Mouse (Mus musculus) midbrain, embryonic 16.5 days (tissue): ENCODE measurements at regions not wholly inside any gene's neighbourhood (a gene's known extent, or its start where the extent isn't known, plus 50 kb on each side); places are given as distances from the start of the nearest gene placed in this dataset.
A peak's percentile ranks its signal among the peaks of the same experiment; 100 is the strongest.

Experiments
- ATAC-seq: fragments of 200-750 bp; cut with Nextera tagmentation; 2 replicates; pipeline ENCODE4 v1.8.0; 2017; ENCODE audit warnings: moderate TSS enrichment
- H3K27ac ChIP-seq: fragments of 300-500 bp; sonication (generic); 2 replicates; pipeline ENCODE4 v1.5.1; 2014; ENCODE audit warnings: mild to moderate bottlenecking, low read length, mixed read lengths
- H3K27me3 ChIP-seq: fragments of 300-500 bp; sonication (generic); 2 replicates; pipeline ENCODE4 v1.6.1; 2014; ENCODE audit warnings: low read depth, low read length, mixed read lengths; ENCODE audit not compliant: control insufficient read depth, insufficient read depth
- H3K36me3 ChIP-seq: fragments of 300-500 bp; sonication (generic); 2 replicates; pipeline ENCODE4 v1.6.1; 2014; ENCODE audit warnings: mild to moderate bottlenecking, low read length, moderate library complexity, mixed read lengths; ENCODE audit not compliant: control insufficient read depth, insufficient read depth
- H3K4me1 ChIP-seq: fragments of 300-500 bp; sonication (generic); 2 replicates; pipeline ENCODE4 v1.6.1; 2014; ENCODE audit warnings: mild to moderate bottlenecking, low read length, mixed read lengths; ENCODE audit not compliant: control insufficient read depth, insufficient read depth
- H3K4me2 ChIP-seq: fragments of 300-500 bp; sonication (generic); 2 replicates; pipeline ENCODE4 v1.6.1; 2014; ENCODE audit warnings: mild to moderate bottlenecking, low read length, mixed read lengths
- H3K4me3 ChIP-seq: fragments of 300-500 bp; sonication (generic); 2 replicates; pipeline ENCODE4 v1.5.1; 2014; ENCODE audit warnings: low read depth, mild to moderate bottlenecking, low read length, moderate library complexity, mixed read lengths
- H3K9ac ChIP-seq: fragments of 300-500 bp; sonication (generic); 2 replicates; pipeline ENCODE4 v1.6.1; 2014; ENCODE audit warnings: low read depth, low read length, mixed read lengths
- H3K9me3 ChIP-seq: fragments of 300-500 bp; sonication (generic); replicated peaks from 2 replicates; pipeline ENCODE4 v1.6.1; 2014; ENCODE audit warnings: mild to moderate bottlenecking, low read length, mixed read lengths; ENCODE audit not compliant: control insufficient read depth, poor library complexity, severe bottlenecking
- WGBS: fragments of 180-500 bp; shearing (Covaris S2); extraction: QIAGEN DNeasy Blood & Tissue Kit; methylation state at CpG from one replicate; pipeline ENCODE4 v1.1.7; 2014; 5-methylcytosine and 5-hydroxymethylcytosine counted together

- H3K9me3 ChIP-seq: no peaks in the 10 kb centered on the region
- H3K4me3 ChIP-seq: no peak overlapping the region
- 44% methylated on average over 12 of the region's 12 CpGs for WGBS
- H3K4me1 ChIP-seq: peaks cover 9% of the 10 kb centered on the region
- H3K27me3 ChIP-seq: no peaks in the 10 kb centered on the region
- peak; percentile 88 for ATAC-seq
- H3K36me3 ChIP-seq: no peaks in the 10 kb centered on the region
- peak overlapping the region; percentile 71 for H3K27ac ChIP-seq
- H3K9ac ChIP-seq: 0 out of 2 replicates have a peak overlapping the region, but pooled peaks have one; percentile 3
- H3K4me2 ChIP-seq: no peak overlapping the region
Observed at GRCm38 (mm10) chr4:45689991-45690916, 108.6 kb upstream of the Aldh1b1 start.

- WGBS: 8% methylated on average over 5 of the region's 5 CpGs
- H3K36me3 ChIP-seq: no peaks in the 10 kb centered on the region
- H3K4me1 ChIP-seq: peaks cover 9% of the 10 kb centered on the region
- no peaks in the 10 kb centered on the region for H3K9me3 ChIP-seq
- peak overlapping the region; percentile 71 for H3K27ac ChIP-seq
- H3K4me3 ChIP-seq: no peak overlapping the region
- H3K4me2 ChIP-seq: no peak overlapping the region
- H3K27me3 ChIP-seq: no peaks in the 10 kb centered on the region
- no peak overlapping the region for H3K9ac ChIP-seq
- ATAC-seq: peak; percentile 65
Observed at GRCm38 (mm10) chr4:45689572-45689971, 109.2 kb upstream of the Aldh1b1 start.

GRCm38 (mm10) chr4:45688233-45688632 lies 110.6 kb upstream of the Aldh1b1 start:
- no peak for ATAC-seq
- Histone ChIP-seq H3K9me3 (no peaks in the 10 kb centered on the region), H3K27me3 (no peaks in the 10 kb centered on the region), H3K4me2 (no peak overlapping the region), H3K4me1 (peaks cover 9% of the 10 kb centered on the region), H3K9ac (no peak overlapping the region), H3K4me3 (no peak overlapping the region), H3K27ac (no peak overlapping the region), H3K36me3 (no peaks in the 10 kb centered on the region)
- 61% methylated on average over 7 of the region's 7 CpGs for WGBS

GRCm38 (mm10) chr4:45685031-45685430 lies 113.8 kb upstream of the Aldh1b1 start:
- H3K4me1 ChIP-seq: peaks cover 7% of the 10 kb centered on the region
- WGBS: 74% methylated on average over 3 of the region's 3 CpGs

GRCm38 (mm10) chr4:45683205-45683604 lies 115.6 kb upstream of the Aldh1b1 start:
- 92% methylated on average over 3 of the region's 3 CpGs for WGBS
- H3K9ac ChIP-seq: no peak overlapping the region
- H3K36me3 ChIP-seq: no peaks in the 10 kb centered on the region
- H3K27me3 ChIP-seq: no peaks in the 10 kb centered on the region
- no peak overlapping the region for H3K4me3 ChIP-seq
- no peak overlapping the region for H3K4me2 ChIP-seq
- H3K27ac ChIP-seq: no peak overlapping the region
- ATAC-seq: no peak
- H3K4me1 ChIP-seq: no peaks in the 10 kb centered on the region
- H3K9me3 ChIP-seq: no peaks in the 10 kb centered on the region

More at GRCm38 (mm10) chr4:45685031-45685430, 113.8 kb upstream of the Aldh1b1 start:
- ATAC-seq: no peak
- no peak overlapping the region for H3K9ac ChIP-seq
- no peak overlapping the region for H3K4me3 ChIP-seq
- no peak overlapping the region for H3K4me2 ChIP-seq
- no peaks in the 10 kb centered on the region for H3K27me3 ChIP-seq
- H3K36me3 ChIP-seq: no peaks in the 10 kb centered on the region
- no peaks in the 10 kb centered on the region for H3K9me3 ChIP-seq
- no peak overlapping the region for H3K27ac ChIP-seq

- no peak for ATAC-seq
- H3K4me2 ChIP-seq: no peak overlapping the region
- H3K4me3 ChIP-seq: no peak overlapping the region
- no peaks in the 10 kb centered on the region for H3K27me3 ChIP-seq
- 89% methylated on average over 8 of the region's 8 CpGs for WGBS
- no peaks in the 10 kb centered on the region for H3K36me3 ChIP-seq
- no peaks in the 10 kb centered on the region for H3K4me1 ChIP-seq
- H3K9ac ChIP-seq: no peak overlapping the region
- no peak overlapping the region for H3K27ac ChIP-seq
- H3K9me3 ChIP-seq: no peaks in the 10 kb centered on the region
Observed at GRCm38 (mm10) chr4:45682746-45683145, 116.1 kb upstream of the Aldh1b1 start.

GRCm38 (mm10) chr4:45676137-45676536 lies 122.7 kb upstream of the Aldh1b1 start:
- 85% methylated on average over 6 of the region's 6 CpGs for WGBS
- H3K4me3 ChIP-seq: no peak overlapping the region
- no peaks in the 10 kb centered on the region for H3K36me3 ChIP-seq
- H3K4me1 ChIP-seq: peaks cover 23% of the 10 kb centered on the region
- H3K9me3 ChIP-seq: no peaks in the 10 kb centered on the region
- H3K4me2 ChIP-seq: no peak overlapping the region
- H3K27me3 ChIP-seq: no peaks in the 10 kb centered on the region
- H3K9ac ChIP-seq: no peak overlapping the region
- no peak overlapping the region for H3K27ac ChIP-seq
- ATAC-seq: no peak

GRCm38 (mm10) chr4:45674291-45674690 lies 124.5 kb upstream of the Aldh1b1 start:
- Histone ChIP-seq H3K4me3 (no peak overlapping the region), H3K9me3 (no peaks in the 10 kb centered on the region), H3K9ac (no peak overlapping the region), H3K36me3 (no peaks in the 10 kb centered on the region), H3K27me3 (no peaks in the 10 kb centered on the region), H3K4me2 (no peak overlapping the region), H3K4me1 (peaks cover 23% of the 10 kb centered on the region), H3K27ac (no peak overlapping the region)
- no peak for ATAC-seq
- WGBS: 86% methylated on average over 10 of the region's 10 CpGs

- Histone ChIP-seq H3K4me3 (no peak overlapping the region), H3K27me3 (no peaks in the 10 kb centered on the region), H3K9ac (no peak overlapping the region), H3K36me3 (no peaks in the 10 kb centered on the region), H3K27ac (peak overlapping the region; percentile 44; the same call in 1 of the 2 replicates), H3K4me2 (no peak overlapping the region; the same call in 1 of the 2 replicates), H3K9me3 (no peaks in the 10 kb centered on the region), H3K4me1 (peaks cover 23% of the 10 kb centered on the region)
- peak; percentile 67; the same call in 1 of the 2 replicates for ATAC-seq
- WGBS: 49% methylated on average over 16 of the region's 16 CpGs
Observed at GRCm38 (mm10) chr4:45673081-45673819, 125.6 kb upstream of the Aldh1b1 start.
